Mouse (Mus musculus) liver, embryonic 14.5 days (tissue): ENCODE data around the gene Mtmr1.

Experiments used
- CTCF ChIP-seq: IDR thresholded peaks from 2 replicates; pipeline ENCODE4 v1.5.1; 2016; ENCODE audit warnings: antibody characterized with exemption, low read depth, control low read depth
- EP300 ChIP-seq: IDR thresholded peaks from 2 replicates; pipeline ENCODE4 v1.6.1; 2016; ENCODE audit warnings: antibody characterized with exemption, low read depth

- TF ChIP-seq EP300 (no peak), CTCF (no peak)
Measured at GRCm38 (mm10) chrX:71439473-71439872, 74.9 kb downstream of the Mtmr1 start.
